Mouse (Mus musculus): ENCODE data around the gene 2810004N23Rik. TPM values are rescaled to one million over a fixed set of nuclear protein-coding genes. Genes with fewer than 3 reads are reported as not detected.

Gene 2810004N23Rik
- polyA plus RNA-seq, 1 experiment from 2014 or later: 44.9 TPM

DNA sequence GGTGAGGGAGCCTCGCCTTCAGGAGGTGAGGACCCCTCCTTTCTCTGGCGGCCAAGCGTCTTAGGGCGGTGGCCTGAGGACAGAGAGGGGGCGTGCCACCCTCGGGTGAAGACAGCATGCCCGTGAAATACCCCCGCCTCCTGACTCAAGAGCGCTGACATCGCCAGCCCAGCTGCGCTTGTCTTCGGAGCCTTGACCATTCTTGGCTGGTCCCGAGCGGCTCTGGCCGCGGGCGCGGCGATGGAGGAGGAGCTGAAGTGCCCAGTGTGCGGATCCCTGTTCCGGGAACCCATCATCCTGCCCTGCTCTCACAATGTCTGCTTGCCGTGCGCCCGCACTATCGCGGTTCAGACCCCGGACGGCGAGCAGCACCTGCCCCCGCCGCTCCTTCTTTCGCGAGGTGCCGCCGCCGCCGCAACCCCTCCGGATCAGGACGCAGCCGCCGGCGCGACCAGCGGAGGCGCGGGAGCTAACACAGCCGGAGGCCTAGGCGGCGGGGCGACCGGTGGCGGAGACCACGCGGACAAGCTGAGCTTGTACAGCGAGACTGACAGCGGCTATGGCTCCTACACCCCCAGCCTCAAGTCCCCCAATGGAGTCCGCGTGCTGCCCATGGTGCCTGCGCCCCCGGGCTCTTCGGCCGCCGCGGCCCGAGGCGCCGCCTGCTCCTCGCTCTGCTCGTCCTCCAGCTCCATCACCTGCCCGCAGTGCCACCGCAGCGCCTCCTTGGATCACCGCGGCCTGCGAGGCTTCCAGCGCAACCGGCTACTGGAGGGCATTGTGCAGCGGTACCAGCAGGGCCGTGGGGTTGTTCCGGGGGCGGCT, 69.0 kb downstream of the 2810004N23Rik start:
- Histone ChIP-seq H3K36me3 (no peaks in the 10 kb centered on the region), H3K4me2 (peak overlapping the region; percentile 99), H3K9me3 (no peaks in the 10 kb centered on the region), H3K4me1 (peaks cover 29% of the 10 kb centered on the region), H3K27me3 (replicated peaks) (peaks cover 62% of the 10 kb centered on the region), H3K9ac (no peak overlapping the region), H3K27ac (no peak overlapping the region), H3K4me3 (replicated peaks) (peak overlapping the region; percentile 55)
- peak; percentile 3; the same call in 1 of the 2 replicates for ATAC-seq (ENCODE audit: insufficient read depth, low FRiP score, low read depth)
- WGBS: under 1% methylated on average over 80 of the region's 81 CpGs

DNA sequence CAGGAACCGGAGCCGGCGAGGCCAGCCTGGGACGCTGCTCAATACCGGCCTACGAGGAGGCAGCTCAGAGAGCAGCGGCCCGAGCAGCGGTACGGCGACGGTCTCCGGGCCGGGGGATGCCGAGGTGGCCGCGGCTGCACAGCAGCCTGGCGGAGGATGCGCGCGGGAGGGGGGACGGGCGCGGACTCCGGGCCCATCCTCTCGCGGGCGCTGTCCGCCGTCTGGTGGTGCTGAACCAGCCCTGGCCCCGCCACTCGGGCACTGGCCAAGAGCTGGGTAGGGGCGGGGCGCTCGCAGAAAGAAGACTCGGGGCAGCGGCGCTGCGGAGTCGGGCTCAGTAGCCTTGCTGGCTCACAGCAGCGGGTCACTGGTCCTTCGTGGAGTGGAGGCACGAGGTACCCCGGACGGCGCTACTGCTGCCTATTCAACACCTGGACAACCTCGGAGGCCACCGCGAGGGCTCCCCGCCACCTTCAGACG, 69.7 kb downstream of the 2810004N23Rik start:
- WGBS: under 1% methylated on average over 31 of the region's 51 CpGs
- no peaks in the 10 kb centered on the region for H3K9me3 ChIP-seq
- H3K36me3 ChIP-seq: no peaks in the 10 kb centered on the region
- no peak overlapping the region for H3K27ac ChIP-seq
- H3K4me1 ChIP-seq: peaks cover 29% of the 10 kb centered on the region
- peak overlapping the region; percentile 55 for H3K4me3 ChIP-seq (replicated peaks)
- peak; percentile 74 for ATAC-seq (ENCODE audit: insufficient read depth, low FRiP score, low read depth)
- no peak overlapping the region for H3K9ac ChIP-seq
- H3K27me3 ChIP-seq (replicated peaks): peaks cover 62% of the 10 kb centered on the region
- peak overlapping the region; percentile 99 for H3K4me2 ChIP-seq

DNA sequence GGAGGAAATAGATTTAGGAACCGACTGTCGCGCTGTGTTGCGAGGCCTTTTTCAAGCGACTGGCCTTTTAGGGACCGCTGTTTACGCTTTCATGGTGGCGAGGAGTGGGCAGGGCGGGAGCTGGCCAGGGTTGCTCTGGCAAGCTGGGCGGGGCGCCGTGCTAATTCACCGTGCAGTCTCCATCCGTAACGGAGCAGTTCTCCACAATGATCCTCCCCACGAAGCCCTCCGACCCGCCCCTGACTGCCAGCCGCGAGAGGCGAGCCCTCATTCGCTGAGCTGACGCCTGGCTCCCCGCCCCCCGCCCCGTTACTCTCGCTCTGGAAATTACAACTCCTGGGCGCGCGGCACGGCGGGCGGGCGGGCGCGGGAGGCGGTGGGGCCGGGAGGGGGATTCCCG, 70.2 kb downstream of the 2810004N23Rik start, which contains the start of gene Trim67:
Gene Trim67, plus strand, starts transcription at position 385 of the 400 bp plus-strand sequence.
- under 1% methylated on average over 39 of the region's 39 CpGs for WGBS
- Histone ChIP-seq H3K4me1 (peaks cover 29% of the 10 kb centered on the region), H3K9me3 (no peaks in the 10 kb centered on the region), H3K36me3 (no peaks in the 10 kb centered on the region), H3K4me2 (peak within 1 kb of the TSS; percentile 99), H3K9ac (no peak within 1 kb of the TSS), H3K4me3 (replicated peaks) (peak within 1 kb of the TSS; percentile 55), H3K27me3 (replicated peaks) (peaks cover 62% of the 10 kb centered on the region), H3K27ac (no peak within 1 kb of the TSS)
- peak; percentile 57 for ATAC-seq (ENCODE audit: insufficient read depth, low FRiP score, low read depth)

DNA sequence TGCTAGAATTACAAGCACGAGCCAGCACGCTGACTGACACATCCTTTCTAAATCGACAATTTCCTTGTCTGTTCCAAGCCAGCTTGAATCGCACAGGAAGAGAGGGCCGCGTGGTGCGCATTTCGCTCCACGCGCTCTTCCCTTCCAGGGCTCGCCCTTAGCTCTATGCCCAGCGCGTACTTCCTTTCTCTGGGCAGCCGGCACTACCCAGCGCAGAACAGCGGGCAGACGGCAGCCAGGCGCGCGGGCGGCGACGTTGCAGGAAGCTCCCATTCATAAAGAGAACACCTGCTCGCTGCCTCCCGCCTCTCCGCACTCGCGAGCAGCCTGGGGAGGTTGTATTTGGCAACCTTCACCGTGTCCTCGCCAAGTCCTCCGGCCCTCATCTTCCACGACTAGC, 70.7 kb downstream of the 2810004N23Rik start:
- peaks cover 62% of the 10 kb centered on the region for H3K27me3 ChIP-seq (replicated peaks)
- no peaks in the 10 kb centered on the region for H3K9me3 ChIP-seq
- no peak overlapping the region for H3K9ac ChIP-seq
- peak overlapping the region; percentile 99 for H3K4me2 ChIP-seq
- no peaks in the 10 kb centered on the region for H3K36me3 ChIP-seq
- peak overlapping the region; percentile 55 for H3K4me3 ChIP-seq (replicated peaks)
- ATAC-seq (ENCODE audit: insufficient read depth, low FRiP score, low read depth): no peak
- no peak overlapping the region for H3K27ac ChIP-seq
- H3K4me1 ChIP-seq: peaks cover 29% of the 10 kb centered on the region
- under 1% methylated on average over 32 of the region's 32 CpGs for WGBS

DNA sequence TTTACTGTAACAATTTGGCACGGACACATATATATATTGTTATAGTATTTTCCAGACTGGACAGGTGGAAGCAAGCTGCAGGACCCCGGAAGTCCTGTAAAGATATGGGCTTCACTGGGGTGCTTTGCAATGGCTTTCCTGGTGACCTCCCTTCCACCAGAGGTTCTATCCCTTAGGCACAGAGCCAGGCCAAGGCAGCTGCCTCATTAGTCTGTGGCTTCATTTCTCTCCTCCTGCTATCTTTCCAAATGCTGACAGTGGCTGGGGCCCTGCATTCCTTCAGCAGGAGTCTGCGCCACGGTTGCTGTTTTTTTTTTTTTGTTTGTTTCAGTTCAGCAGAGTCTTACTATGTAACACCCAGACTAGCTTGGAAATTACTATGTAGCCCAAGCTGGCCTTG, 71.2 kb downstream of the 2810004N23Rik start:
- Histone ChIP-seq H3K4me2 (peak overlapping the region; percentile 99), H3K9me3 (no peaks in the 10 kb centered on the region), H3K9ac (no peak overlapping the region), H3K4me1 (peaks cover 29% of the 10 kb centered on the region), H3K27ac (no peak overlapping the region), H3K36me3 (no peaks in the 10 kb centered on the region), H3K27me3 (replicated peaks) (peaks cover 60% of the 10 kb centered on the region), H3K4me3 (replicated peaks) (peak overlapping the region; percentile 55)
- no peak for ATAC-seq (ENCODE audit: insufficient read depth, low FRiP score, low read depth)
- 45% methylated on average over 4 of the region's 4 CpGs for WGBS

DNA sequence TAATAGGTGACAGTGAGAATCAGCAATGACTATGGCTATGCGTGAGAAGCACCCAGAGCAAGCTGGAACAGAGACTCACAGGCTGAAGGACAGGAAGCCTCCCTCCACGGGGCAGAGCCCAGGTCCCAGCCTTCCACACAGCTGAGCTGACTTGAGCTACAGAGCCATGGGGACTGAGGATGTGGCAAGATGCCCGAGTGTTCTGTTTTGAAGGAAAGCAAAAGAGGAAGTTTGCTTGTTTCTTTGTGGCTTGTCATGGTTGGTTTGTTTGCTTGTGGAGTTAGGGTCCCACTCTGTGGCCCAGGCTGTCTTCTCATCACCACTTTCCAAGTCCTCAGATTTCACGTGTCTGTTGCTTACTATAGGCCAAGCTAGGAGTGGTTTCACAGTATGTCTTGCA, 72.2 kb downstream of the 2810004N23Rik start:
- no peak overlapping the region for H3K4me3 ChIP-seq (replicated peaks)
- H3K27ac ChIP-seq: no peak overlapping the region
- peaks cover 50% of the 10 kb centered on the region for H3K27me3 ChIP-seq (replicated peaks)
- no peak for ATAC-seq (ENCODE audit: insufficient read depth, low FRiP score, low read depth)
- H3K36me3 ChIP-seq: no peaks in the 10 kb centered on the region
- WGBS: 68% methylated on average over 4 of the region's 4 CpGs
- peaks cover 29% of the 10 kb centered on the region for H3K4me1 ChIP-seq
- H3K4me2 ChIP-seq: no peak overlapping the region
- no peak overlapping the region for H3K9ac ChIP-seq
- H3K9me3 ChIP-seq: no peaks in the 10 kb centered on the region

Other genes starting within 250 kb of the 2810004N23Rik start
- 25.1 and 26.5 TPM in 2 replicates for gene 2310022B05Rik, start 199.8 kb downstream of the 2810004N23Rik start, polyA plus RNA-seq (2015; fragmentation: Nextera tagmentation; extraction: Ambion mirVana)
- 45.9 and 49.4 TPM in 2 replicates for gene Ttc13, start 141.1 kb downstream of the 2810004N23Rik start, polyA plus RNA-seq (2015; fragmentation: Nextera tagmentation; extraction: Ambion mirVana)
- 22.5 and 24.3 TPM in 2 replicates for gene Arv1, start 141.0 kb downstream of the 2810004N23Rik start, polyA plus RNA-seq (2015; fragmentation: Nextera tagmentation; extraction: Ambion mirVana)
- gene Fam89a, start 111.3 kb downstream of the 2810004N23Rik start, polyA plus RNA-seq (2015; fragmentation: Nextera tagmentation; extraction: Ambion mirVana): 4.5 and 4.8 TPM in 2 replicates
- gene Trim67, start 70.0 kb downstream of the 2810004N23Rik start, polyA plus RNA-seq (2015; fragmentation: Nextera tagmentation; extraction: Ambion mirVana): 0.63 and 0.74 TPM in 2 replicates
- 84.0 and 85.7 TPM in 2 replicates for gene Gnpat, start 87 bp downstream of the 2810004N23Rik start, polyA plus RNA-seq (2015; fragmentation: Nextera tagmentation; extraction: Ambion mirVana)
- 8.8 and 8.9 TPM in 2 replicates for gene Exoc8, start 34.6 kb upstream of the 2810004N23Rik start, polyA plus RNA-seq (2015; fragmentation: Nextera tagmentation; extraction: Ambion mirVana)
- 9.6 and 9.9 TPM in 2 replicates for gene Sprtn, start 34.8 kb upstream of the 2810004N23Rik start, polyA plus RNA-seq (2015; fragmentation: Nextera tagmentation; extraction: Ambion mirVana)
- 14.0 and 15.2 TPM in 2 replicates for gene Egln1, start 86.2 kb upstream of the 2810004N23Rik start, polyA plus RNA-seq (2015; fragmentation: Nextera tagmentation; extraction: Ambion mirVana)
- gene Tsnax, start 149.9 kb upstream of the 2810004N23Rik start, polyA plus RNA-seq (2015; fragmentation: Nextera tagmentation; extraction: Ambion mirVana): 111 and 117 TPM in 2 replicates
- gene Disc1, start 191.1 kb upstream of the 2810004N23Rik start, polyA plus RNA-seq (2015; fragmentation: Nextera tagmentation; extraction: Ambion mirVana): 1.7 and 2.3 TPM in 2 replicates

Measured in stomach, embryonic 15.5 days (tissue).